Mouse (Mus musculus) heart, adult 2 months (tissue): ENCODE results near the gene Paqr9. TPM values are rescaled to one million over a fixed set of nuclear protein-coding genes. Genes with fewer than 3 reads are reported as not detected.
"Not testable (repeated sequence)": the region's sequence is repeated elsewhere in the genome, so short reads cannot be mapped to it uniquely, and the experiment has no call there.

ENCODE experiments used
- DNase-seq, 2 experiments: peaks; one replicate each; pipeline ENCODE4 v3.0.0; 2021
- H3K27ac ChIP-seq: fragments of 200-600 bp; 2 replicates; pipeline ENCODE4 v1.8.1; 2022
- H3K27me3 ChIP-seq: fragments of 200-500 bp; 2 replicates; pipeline ENCODE4 v1.6.1; 2012; ENCODE audit warnings: mild to moderate bottlenecking, low read length, inconsistent platforms, mixed read lengths; ENCODE audit not compliant: control insufficient read depth, insufficient read depth
- H3K36me3 ChIP-seq: fragments of 200-500 bp; 2 replicates; pipeline ENCODE4 v1.6.1; 2012; ENCODE audit warnings: low read length, inconsistent platforms; ENCODE audit not compliant: control insufficient read depth, insufficient read depth
- H3K4me1 ChIP-seq: fragments of 200-500 bp; 2 replicates; pipeline ENCODE4 v1.6.1; 2011; ENCODE audit warnings: low read length; ENCODE audit not compliant: control insufficient read depth, insufficient read depth
- H3K4me3 ChIP-seq: fragments of 200-600 bp; 2 replicates; pipeline ENCODE4 v1.8.1; 2022
- H3K79me2 ChIP-seq: fragments of 200-500 bp; replicated peaks from 2 replicates; pipeline ENCODE4 v1.6.1; 2012; ENCODE audit warnings: mild to moderate bottlenecking, inconsistent platforms, low read length, moderate library complexity, mixed read lengths; ENCODE audit not compliant: control insufficient read depth, insufficient read depth
- H3K9ac ChIP-seq: fragments of 200-500 bp; 2 replicates; pipeline ENCODE4 v1.6.1; 2012; ENCODE audit warnings: low read depth, mild to moderate bottlenecking, control low read depth, inconsistent platforms, low read length, mixed read lengths
- CTCF ChIP-seq: fragments of 200-600 bp; IDR thresholded peaks from 2 replicates; pipeline ENCODE4 v1.8.1; 2022; ENCODE audit warnings: antibody characterized with exemption, mild to moderate bottlenecking, moderate library complexity
- EP300 ChIP-seq: fragments of 200-500 bp; IDR thresholded peaks from 2 replicates; pipeline ENCODE4 v1.6.1; 2011; ENCODE audit warnings: low read depth, low read length, control low read depth; ENCODE audit not compliant: insufficient read depth
- POLR2A ChIP-seq: fragments of 200-500 bp; IDR thresholded peaks from 2 replicates; pipeline ENCODE4 v1.6.1; 2011; ENCODE audit warnings: mild to moderate bottlenecking, low read depth, low read length, control low read depth; ENCODE audit not compliant: insufficient read depth
- WGBS: fragments of 180-500 bp; shearing (Covaris S2); methylation state at CpG from one replicate; pipeline ENCODE4 v1.1.7; 2018; 5-methylcytosine and 5-hydroxymethylcytosine counted together
- intact Hi-C: fragments of 180-260 bp; cut with DNase I; formaldehyde crosslinking; loops from one replicate; pipeline ENCODE4 v1.15.1; 2025
- polyA plus RNA-seq: library from polyadenylated mRNA; depleted of rRNA; stranded (reverse); fragments of >200 nt; gene quantifications from 2 replicates; pipeline ENCODE4 v1.2.3, GENCODE M21; 2012
- total RNA-seq, 2 experiments: library from RNA; stranded (reverse); gene quantifications; 2 replicates each; pipeline ENCODE4 v1.2.3; 2021

The Paqr9 gene
- total and polyA plus RNA-seq, 3 experiments, result 21.3 to 42.5 (median 38.5) TPM

DNA sequence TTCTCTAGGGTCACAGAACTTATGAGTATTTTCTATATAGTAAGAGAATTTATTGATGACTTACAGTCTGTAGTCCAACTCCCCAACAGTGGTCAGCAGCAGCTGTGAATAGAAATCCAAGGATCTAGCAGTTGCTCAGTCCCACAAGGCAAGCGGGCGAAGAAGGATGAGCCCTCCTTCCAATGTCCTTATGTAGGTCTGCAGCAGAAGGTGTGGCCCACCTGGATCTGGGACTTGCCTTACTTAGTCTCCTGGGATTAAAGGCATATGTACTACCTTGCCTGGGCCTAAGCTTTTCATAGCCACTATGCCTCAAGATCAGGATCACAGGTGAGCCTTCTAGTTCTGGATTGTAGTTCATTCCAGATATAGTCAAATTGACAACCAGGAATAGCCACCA is 45.7 kb upstream of the Paqr9 start:
- DNase-seq, result no peak
- 100% methylated on average over 2 of the region's 2 CpGs for WGBS
- Histone ChIP-seq H3K4me3 (no peak overlapping the region), H3K36me3 (peaks cover 2% of the 10 kb centered on the region), H3K79me2 (peaks cover 1% of the 10 kb centered on the region; the same call in 1 of the 2 replicates), H3K9ac (no peak overlapping the region), H3K27ac (no peak overlapping the region), H3K4me1 (peaks cover 10% of the 10 kb centered on the region), H3K27me3 (no peaks in the 10 kb centered on the region)
- intact Hi-C loops, result loop anchor here (5.0 to 10.0 kb wide), 2 partner anchors 329 to 444 kb away; no protein-coding TSS in a partner anchor
- TF ChIP-seq CTCF, result no peak
- no peak for TF ChIP-seq EP300
- no peak for TF ChIP-seq POLR2A

DNA sequence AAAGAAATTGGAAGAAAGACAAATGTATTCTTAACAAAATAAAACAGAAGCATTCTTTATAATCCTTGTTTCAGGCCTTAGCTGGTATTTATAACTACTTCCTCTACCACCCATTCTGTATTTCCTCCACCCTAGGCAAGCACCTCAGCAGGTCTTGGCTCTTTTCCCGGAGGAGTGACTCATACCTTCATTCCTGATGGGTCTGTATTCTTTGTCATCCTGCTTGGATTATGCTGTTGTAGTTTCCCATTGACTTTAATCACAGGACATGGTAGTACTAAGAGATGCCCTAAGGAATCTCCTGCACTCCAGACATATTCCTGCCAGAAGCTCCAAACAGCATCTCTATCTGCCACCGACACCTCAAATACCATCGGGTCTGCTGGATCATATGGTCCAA is 45.1 kb upstream of the Paqr9 start:
- DNase-seq, H3K9ac ChIP-seq, H3K4me3 ChIP-seq, H3K4me1 ChIP-seq, H3K36me3 ChIP-seq, H3K27ac ChIP-seq, H3K27me3 ChIP-seq, H3K79me2 ChIP-seq: not testable (repeated sequence)
- 57% methylated on average over 3 of the region's 3 CpGs for WGBS
- intact Hi-C loops, result loop anchor here (5.0 to 10.0 kb wide), 2 partner anchors 330 to 443 kb away; no protein-coding TSS in a partner anchor

DNA sequence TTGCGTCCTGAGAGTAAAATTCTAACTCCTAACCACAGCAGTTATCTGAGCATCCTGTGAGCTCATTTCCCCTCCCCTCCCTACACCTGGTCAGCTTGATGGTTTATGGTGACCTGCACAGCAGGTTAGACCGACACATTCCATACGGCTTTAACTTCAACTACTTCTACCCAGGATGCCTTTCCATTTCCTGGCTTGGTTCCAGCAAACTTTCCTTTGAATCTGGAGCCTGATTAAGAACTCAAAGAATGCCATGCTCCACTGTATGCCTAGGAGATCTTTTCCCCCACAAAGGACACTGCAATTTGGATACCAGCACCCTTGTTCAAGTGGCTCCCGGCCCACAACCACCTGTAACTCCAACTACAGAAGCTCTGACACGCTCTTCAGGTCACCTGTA is 38.9 kb upstream of the Paqr9 start:
- Histone ChIP-seq H3K9ac (no peak overlapping the region), H3K27ac (no peak overlapping the region), H3K4me1 (no peaks in the 10 kb centered on the region), H3K79me2 (no peaks in the 10 kb centered on the region), H3K4me3 (no peak overlapping the region), H3K27me3 (no peaks in the 10 kb centered on the region), H3K36me3 (no peaks in the 10 kb centered on the region)
- DNase-seq, result no peak
- 81% methylated on average over 5 of the region's 5 CpGs for WGBS
- TF ChIP-seq POLR2A, result no peak
- no peak for TF ChIP-seq EP300
- no peak for TF ChIP-seq CTCF
- intact Hi-C loops, result no loop called here

DNA sequence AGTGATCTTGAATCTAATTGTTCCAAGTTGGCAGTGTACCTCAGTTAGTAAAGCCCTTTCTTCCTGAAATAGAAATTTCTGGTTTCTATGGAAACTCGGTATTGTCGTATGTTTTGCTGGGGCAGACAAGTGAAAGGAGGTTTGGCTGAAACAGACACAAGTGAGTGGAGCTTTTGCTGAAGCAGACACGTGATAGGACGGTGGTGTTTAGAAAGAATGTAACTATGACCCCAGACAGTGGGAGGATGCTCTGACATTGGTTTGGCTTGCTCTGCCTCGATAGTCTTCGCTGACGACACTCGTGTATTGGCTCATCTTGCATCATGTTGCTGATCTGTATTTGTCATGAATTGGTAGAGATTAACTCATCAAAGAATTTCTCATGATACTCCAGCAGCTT is 38.4 kb upstream of the Paqr9 start:
- Histone ChIP-seq H3K4me1 (no peaks in the 10 kb centered on the region), H3K36me3 (no peaks in the 10 kb centered on the region), H3K4me3 (no peak overlapping the region), H3K27ac (no peak overlapping the region), H3K9ac (no peak overlapping the region), H3K79me2 (no peaks in the 10 kb centered on the region), H3K27me3 (no peaks in the 10 kb centered on the region)
- TF ChIP-seq CTCF, result no peak
- TF ChIP-seq POLR2A, result no peak
- TF ChIP-seq EP300, result no peak
- intact Hi-C loops, result no loop called here
- WGBS, result 83% methylated on average over 8 of the region's 8 CpGs
- no peak for DNase-seq

DNA sequence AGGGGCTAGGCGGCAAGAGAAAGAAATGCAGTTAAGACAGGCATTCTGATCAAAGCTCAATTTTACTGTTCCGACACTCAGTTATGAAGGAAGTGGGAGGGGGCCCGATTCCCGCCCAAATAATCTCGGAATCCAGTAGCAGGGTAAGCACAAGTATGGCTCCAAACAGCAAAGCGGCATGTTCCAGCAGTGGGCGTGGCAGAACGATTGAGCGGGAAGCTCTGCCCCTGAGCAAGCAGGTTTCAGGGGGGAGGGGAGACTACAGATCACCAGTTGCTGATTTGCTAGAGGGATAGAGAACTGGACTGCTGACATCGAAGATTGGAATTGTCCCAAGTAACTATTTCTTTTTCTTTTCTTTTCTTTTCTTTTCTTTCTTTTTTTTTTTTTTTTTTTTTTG is 37.9 kb upstream of the Paqr9 start:
- no peaks in the 10 kb centered on the region for H3K4me1 ChIP-seq
- intact Hi-C loops, result no loop called here
- no peak for DNase-seq
- H3K9ac ChIP-seq, result no peak overlapping the region
- WGBS, result 46% methylated on average over 10 of the region's 10 CpGs
- no peaks in the 10 kb centered on the region for H3K79me2 ChIP-seq
- no peaks in the 10 kb centered on the region for H3K27me3 ChIP-seq
- H3K36me3 ChIP-seq, result no peaks in the 10 kb centered on the region
- no peak overlapping the region for H3K4me3 ChIP-seq
- no peak overlapping the region for H3K27ac ChIP-seq
- TF ChIP-seq CTCF (no peak), EP300 (no peak), POLR2A (no peak)

DNA sequence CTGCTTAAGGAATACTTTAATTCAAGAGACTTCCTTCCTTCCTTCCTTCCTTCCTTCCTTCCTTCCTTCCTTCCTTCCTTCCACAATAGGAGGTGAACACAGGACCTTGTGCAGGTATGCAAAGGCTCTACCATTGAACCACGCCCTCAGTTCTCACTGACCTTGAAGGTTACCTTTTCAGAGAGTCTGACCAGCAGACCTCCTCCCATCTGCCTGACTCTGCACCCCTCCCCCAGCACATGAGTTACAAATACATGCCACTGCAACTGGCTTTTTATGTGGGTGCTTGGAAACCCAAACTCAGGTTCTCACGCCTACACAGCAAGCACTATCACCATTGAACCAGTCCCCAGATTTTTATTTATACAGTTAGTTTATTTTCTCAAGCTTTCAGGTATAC is 36.9 kb upstream of the Paqr9 start:
- 90% methylated on average over 2 of the region's 2 CpGs for WGBS
- Histone ChIP-seq H3K27ac (no peak overlapping the region), H3K36me3 (no peaks in the 10 kb centered on the region), H3K4me3 (no peak overlapping the region), H3K27me3 (no peaks in the 10 kb centered on the region), H3K4me1 (no peaks in the 10 kb centered on the region), H3K79me2 (no peaks in the 10 kb centered on the region), H3K9ac (no peak overlapping the region)
- intact Hi-C loops, result no loop called here
- TF ChIP-seq POLR2A (no peak), EP300 (no peak), CTCF (no peak)
- no peak for DNase-seq
